Mouse (Mus musculus) neural tube, embryonic 13.5 days (tissue): ENCODE results near the gene St14. TPM values are rescaled to one million over a fixed set of nuclear protein-coding genes. Genes with fewer than 3 reads are reported as not detected.
"Not testable (repeated sequence)": the region's sequence is repeated elsewhere in the genome, so short reads cannot be mapped to it uniquely, and the experiment has no call there.

Source experiments
- ATAC-seq: fragments of 200-750 bp; cut with Nextera tagmentation; 2 replicates; pipeline ENCODE4 v1.8.0; 2017; ENCODE audit warnings: low read depth, mild to moderate bottlenecking, moderate TSS enrichment, moderate library complexity
- H3K27ac ChIP-seq: fragments of 300-500 bp; sonication (generic); replicated peaks from 2 replicates; pipeline ENCODE4 v1.5.1; 2015; ENCODE audit warnings: moderate library complexity, mild to moderate bottlenecking, inconsistent platforms
- H3K27me3 ChIP-seq: fragments of 300-500 bp; sonication (generic); 2 replicates; pipeline ENCODE4 v1.6.1; 2015; ENCODE audit warnings: mild to moderate bottlenecking, inconsistent platforms
- H3K36me3 ChIP-seq: fragments of 300-500 bp; sonication (generic); 2 replicates; pipeline ENCODE4 v1.6.1; 2015; ENCODE audit warnings: mild to moderate bottlenecking, inconsistent platforms
- H3K4me1 ChIP-seq: fragments of 300-500 bp; sonication (generic); replicated peaks from 2 replicates; pipeline ENCODE4 v1.6.1; 2015; ENCODE audit warnings: inconsistent platforms
- H3K4me2 ChIP-seq: fragments of 300-500 bp; sonication (generic); 2 replicates; pipeline ENCODE4 v1.6.1; 2015; ENCODE audit warnings: inconsistent platforms, mild to moderate bottlenecking, moderate library complexity
- H3K4me3 ChIP-seq: fragments of 300-500 bp; sonication (generic); 2 replicates; pipeline ENCODE4 v1.5.1; 2015; ENCODE audit warnings: mild to moderate bottlenecking, inconsistent platforms
- H3K9ac ChIP-seq: fragments of 300-500 bp; sonication (generic); 2 replicates; pipeline ENCODE4 v1.6.1; 2015; ENCODE audit warnings: moderate library complexity, mild to moderate bottlenecking, inconsistent platforms
- H3K9me3 ChIP-seq: fragments of 300-500 bp; sonication (generic); 2 replicates; pipeline ENCODE4 v1.6.1; 2016; ENCODE audit warnings: inconsistent platforms
- WGBS: fragments of 180-500 bp; shearing (Covaris S2); methylation state at CpG from one replicate; pipeline ENCODE4 v1.1.7; 2015; 5-methylcytosine and 5-hydroxymethylcytosine counted together
- polyA plus RNA-seq: library from polyadenylated mRNA; unstranded; fragments of >200 nt; fragmentation: Nextera tagmentation; extraction: Ambion mirVana; gene quantifications from 2 replicates; pipeline ENCODE4 v1.2.1, GENCODE M21; 2015

The St14 gene
- polyA plus RNA-seq = 0.39 and 0.63 TPM in 2 replicates

GRCm38 (mm10) chr9:31131205-31131968 is at the start of gene St14:
TSS of gene St14 (minus strand) at chr9:31131853.
- peak within 1 kb of the TSS; percentile 61 for H3K9ac ChIP-seq
- H3K27me3 ChIP-seq = peaks cover 70% of the 10 kb centered on the region
- peak within 1 kb of the TSS; percentile 79 for H3K4me2 ChIP-seq
- H3K4me3 ChIP-seq = peak within 1 kb of the TSS; percentile 43
- H3K36me3 ChIP-seq = no peaks in the 10 kb centered on the region
- peak; percentile 24; the same call in 1 of the 2 replicates for ATAC-seq
- H3K27ac ChIP-seq = no peak within 1 kb of the TSS
- 1% methylated on average over 74 of the region's 74 CpGs for WGBS
- peaks cover 21% of the 10 kb centered on the region for H3K4me1 ChIP-seq
- no peaks in the 10 kb centered on the region for H3K9me3 ChIP-seq

DNA sequence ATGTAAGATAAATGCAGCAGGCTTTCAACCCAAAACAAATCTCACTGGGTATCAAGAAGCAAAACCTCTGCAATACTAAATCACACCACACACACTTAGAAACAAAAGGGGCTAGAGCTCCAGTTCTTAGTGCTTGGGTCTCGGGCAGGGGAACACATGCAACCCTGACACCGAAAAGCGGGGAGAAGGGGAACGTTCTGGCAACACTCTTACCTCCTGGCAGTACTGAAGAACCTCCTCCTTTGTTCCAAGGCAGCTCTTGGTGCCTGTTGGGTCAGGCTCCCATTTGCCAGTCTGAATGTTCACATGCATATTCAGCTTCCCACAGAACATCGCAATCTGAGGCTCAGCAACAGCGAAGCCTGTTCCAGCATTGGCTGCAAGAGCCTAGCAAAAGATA is 46.0 kb upstream of the St14 start:
- H3K9ac ChIP-seq = no peak overlapping the region
- no peak overlapping the region for H3K4me2 ChIP-seq
- peaks cover 47% of the 10 kb centered on the region for H3K4me1 ChIP-seq
- H3K9me3 ChIP-seq = no peaks in the 10 kb centered on the region
- no peaks in the 10 kb centered on the region for H3K27me3 ChIP-seq
- peaks cover 20% of the 10 kb centered on the region for H3K36me3 ChIP-seq
- WGBS = 86% methylated on average over 6 of the region's 6 CpGs
- no peak for ATAC-seq
- peak overlapping the region; percentile 74 for H3K27ac ChIP-seq
- H3K4me3 ChIP-seq = no peak overlapping the region

GRCm38 (mm10) chr9:31176379-31177130 is 44.9 kb upstream of the St14 start:
- WGBS = 66% methylated on average over 8 of the region's 8 CpGs
- Histone ChIP-seq H3K4me2 (no peak overlapping the region), H3K4me1 (peaks cover 37% of the 10 kb centered on the region), H3K36me3 (peaks cover 25% of the 10 kb centered on the region), H3K4me3 (no peak overlapping the region), H3K27ac (peak overlapping the region; percentile 59), H3K9me3 (no peaks in the 10 kb centered on the region), H3K27me3 (no peaks in the 10 kb centered on the region), H3K9ac (no peak overlapping the region)
- ATAC-seq = peak; percentile 83

GRCm38 (mm10) chr9:31175978-31176377 is 44.3 kb upstream of the St14 start:
- no peaks in the 10 kb centered on the region for H3K9me3 ChIP-seq
- H3K4me1 ChIP-seq = peaks cover 31% of the 10 kb centered on the region
- 80% methylated on average over 3 of the region's 3 CpGs for WGBS
- H3K4me2 ChIP-seq = no peak overlapping the region
- no peak overlapping the region for H3K9ac ChIP-seq
- H3K36me3 ChIP-seq = peaks cover 31% of the 10 kb centered on the region
- no peak overlapping the region for H3K4me3 ChIP-seq
- H3K27ac ChIP-seq = peak overlapping the region; percentile 59
- no peaks in the 10 kb centered on the region for H3K27me3 ChIP-seq
- no peak for ATAC-seq

GRCm38 (mm10) chr9:31175346-31175745 is 43.7 kb upstream of the St14 start:
- no peak overlapping the region for H3K4me3 ChIP-seq
- no peaks in the 10 kb centered on the region for H3K9me3 ChIP-seq
- H3K4me1 ChIP-seq = peaks cover 31% of the 10 kb centered on the region
- no peak overlapping the region for H3K9ac ChIP-seq
- no peak for ATAC-seq
- H3K27ac ChIP-seq = no peak overlapping the region
- H3K36me3 ChIP-seq = peaks cover 35% of the 10 kb centered on the region
- 94% methylated on average over 6 of the region's 6 CpGs for WGBS
- no peaks in the 10 kb centered on the region for H3K27me3 ChIP-seq
- no peak overlapping the region for H3K4me2 ChIP-seq

GRCm38 (mm10) chr9:31168356-31169093 is 36.9 kb upstream of the St14 start:
- Histone ChIP-seq H3K9ac (no peak overlapping the region), H3K4me1 (no peaks in the 10 kb centered on the region), H3K4me3 (no peak overlapping the region), H3K27me3 (no peaks in the 10 kb centered on the region), H3K36me3 (peaks cover 76% of the 10 kb centered on the region), H3K4me2 (no peak overlapping the region), H3K27ac (no peak overlapping the region), H3K9me3 (no peaks in the 10 kb centered on the region)
- WGBS = 96% methylated on average over 22 of the region's 22 CpGs
- no peak for ATAC-seq

DNA sequence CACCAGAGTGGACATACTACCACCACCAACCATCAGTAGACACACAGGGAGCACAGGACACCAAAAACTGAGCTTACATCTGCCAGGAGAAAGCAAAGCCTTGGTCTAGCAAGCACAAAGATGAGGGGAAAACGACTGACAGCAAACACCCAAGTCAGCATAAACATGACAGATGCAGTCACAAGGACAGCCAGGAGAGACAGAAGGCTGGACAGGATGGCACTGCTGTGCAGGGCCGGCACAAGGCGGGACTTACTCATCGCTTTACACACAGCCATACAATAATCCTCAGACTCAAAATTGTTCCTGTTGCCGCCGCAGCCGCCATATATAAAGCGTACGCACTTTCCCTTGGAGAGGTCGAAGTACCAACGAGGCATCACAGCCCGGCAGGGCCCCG is 35.7 kb upstream of the St14 start:
- H3K27ac ChIP-seq = no peak overlapping the region
- H3K27me3 ChIP-seq = no peaks in the 10 kb centered on the region
- no peak overlapping the region for H3K4me2 ChIP-seq
- H3K4me1 ChIP-seq = no peaks in the 10 kb centered on the region
- peaks cover 86% of the 10 kb centered on the region for H3K36me3 ChIP-seq
- no peak overlapping the region for H3K4me3 ChIP-seq
- no peaks in the 10 kb centered on the region for H3K9me3 ChIP-seq
- no peak for ATAC-seq
- H3K9ac ChIP-seq = no peak overlapping the region
- WGBS = 90% methylated on average over 13 of the region's 13 CpGs

GRCm38 (mm10) chr9:31165505-31165904 is 33.9 kb upstream of the St14 start:
- not testable (repeated sequence) for H3K4me2 ChIP-seq, ATAC-seq, H3K4me3 ChIP-seq, H3K9me3 ChIP-seq, H3K9ac ChIP-seq, H3K4me1 ChIP-seq, H3K27ac ChIP-seq, H3K27me3 ChIP-seq
- whole genome bisulfite sequencing = 88% methylated on average over 3 of the region's 3 CpGs
- peaks cover 91% of the 10 kb centered on the region for H3K36me3 ChIP-seq

- Histone ChIP-seq H3K9me3 (no peaks in the 10 kb centered on the region), H3K27ac (no peak overlapping the region), H3K36me3 (peaks cover 90% of the 10 kb centered on the region), H3K27me3 (no peaks in the 10 kb centered on the region), H3K4me3 (no peak overlapping the region), H3K4me1 (no peaks in the 10 kb centered on the region), H3K4me2 (no peak overlapping the region), H3K9ac (no peak overlapping the region)
- ATAC-seq = no peak
- WGBS = 86% methylated on average over 1 of the region's 1 CpGs
Observed at GRCm38 (mm10) chr9:31163327-31163726, 31.7 kb upstream of the St14 start.

DNA sequence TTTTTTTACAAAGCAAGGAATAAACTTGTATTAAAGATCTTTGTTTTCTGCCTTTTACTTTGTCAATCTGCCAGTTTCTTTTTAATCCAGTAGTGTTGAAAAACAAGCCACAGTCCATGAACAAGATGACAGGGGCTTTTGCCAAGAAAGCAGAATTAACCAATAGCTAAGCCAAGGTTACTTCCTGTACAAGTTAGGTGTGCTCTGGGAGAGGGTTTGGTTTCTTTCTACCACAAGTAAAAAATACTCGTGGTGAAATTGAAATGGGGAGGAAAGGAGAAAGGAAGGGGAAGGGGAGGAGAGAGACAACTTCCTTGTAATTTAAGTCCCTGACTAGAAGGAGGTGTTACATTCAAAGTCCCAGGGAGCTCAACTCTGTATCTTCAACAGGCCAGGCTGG is 31.3 kb upstream of the St14 start:
- no peak overlapping the region for H3K4me2 ChIP-seq
- ATAC-seq = no peak
- no peaks in the 10 kb centered on the region for H3K27me3 ChIP-seq
- H3K4me3 ChIP-seq = no peak overlapping the region
- WGBS = 65% methylated on average over 1 of the region's 1 CpGs
- H3K27ac ChIP-seq = no peak overlapping the region
- H3K9ac ChIP-seq = no peak overlapping the region
- H3K36me3 ChIP-seq = peaks cover 90% of the 10 kb centered on the region
- no peaks in the 10 kb centered on the region for H3K4me1 ChIP-seq
- H3K9me3 ChIP-seq = no peaks in the 10 kb centered on the region

DNA sequence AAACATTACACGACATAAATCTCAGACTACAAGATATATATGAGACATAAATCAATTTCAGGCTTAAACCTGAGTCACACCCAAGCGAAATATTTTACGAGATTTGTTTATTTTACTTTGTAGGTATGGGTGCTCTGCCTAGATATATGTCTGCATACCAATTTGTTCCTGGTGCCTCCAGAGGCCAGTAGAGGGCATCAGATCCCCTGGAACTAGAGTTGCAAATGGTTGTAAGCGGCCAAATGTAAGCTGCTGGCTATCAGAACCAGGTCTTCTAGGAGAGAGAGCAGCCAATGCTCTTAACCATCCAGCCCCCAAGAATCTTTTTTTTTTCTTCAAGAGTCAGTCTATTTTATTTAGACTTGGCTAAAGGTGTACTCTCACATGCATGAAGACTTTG is 28.3 kb upstream of the St14 start:
- 86% methylated on average over 4 of the region's 4 CpGs for WGBS
- no peak overlapping the region for H3K27ac ChIP-seq
- no peaks in the 10 kb centered on the region for H3K4me1 ChIP-seq
- peaks cover 95% of the 10 kb centered on the region for H3K36me3 ChIP-seq
- H3K27me3 ChIP-seq = no peaks in the 10 kb centered on the region
- H3K4me2 ChIP-seq = no peak overlapping the region
- H3K9ac ChIP-seq = no peak overlapping the region
- H3K4me3 ChIP-seq = no peak overlapping the region
- H3K9me3 ChIP-seq = no peaks in the 10 kb centered on the region
- ATAC-seq = no peak

- Histone ChIP-seq H3K4me2 (no peak overlapping the region), H3K36me3 (peaks cover 94% of the 10 kb centered on the region), H3K4me3 (no peak overlapping the region), H3K4me1 (no peaks in the 10 kb centered on the region), H3K9ac (no peak overlapping the region), H3K27ac (no peak overlapping the region), H3K27me3 (no peaks in the 10 kb centered on the region), H3K9me3 (no peaks in the 10 kb centered on the region)
- ATAC-seq = no peak
- WGBS = 92% methylated on average over 8 of the region's 8 CpGs
Observed at GRCm38 (mm10) chr9:31156594-31156993, 24.9 kb upstream of the St14 start.
